Mouse (Mus musculus): ENCODE measurements around the gene Slc25a11.

Slc25a11 gene

DNA sequence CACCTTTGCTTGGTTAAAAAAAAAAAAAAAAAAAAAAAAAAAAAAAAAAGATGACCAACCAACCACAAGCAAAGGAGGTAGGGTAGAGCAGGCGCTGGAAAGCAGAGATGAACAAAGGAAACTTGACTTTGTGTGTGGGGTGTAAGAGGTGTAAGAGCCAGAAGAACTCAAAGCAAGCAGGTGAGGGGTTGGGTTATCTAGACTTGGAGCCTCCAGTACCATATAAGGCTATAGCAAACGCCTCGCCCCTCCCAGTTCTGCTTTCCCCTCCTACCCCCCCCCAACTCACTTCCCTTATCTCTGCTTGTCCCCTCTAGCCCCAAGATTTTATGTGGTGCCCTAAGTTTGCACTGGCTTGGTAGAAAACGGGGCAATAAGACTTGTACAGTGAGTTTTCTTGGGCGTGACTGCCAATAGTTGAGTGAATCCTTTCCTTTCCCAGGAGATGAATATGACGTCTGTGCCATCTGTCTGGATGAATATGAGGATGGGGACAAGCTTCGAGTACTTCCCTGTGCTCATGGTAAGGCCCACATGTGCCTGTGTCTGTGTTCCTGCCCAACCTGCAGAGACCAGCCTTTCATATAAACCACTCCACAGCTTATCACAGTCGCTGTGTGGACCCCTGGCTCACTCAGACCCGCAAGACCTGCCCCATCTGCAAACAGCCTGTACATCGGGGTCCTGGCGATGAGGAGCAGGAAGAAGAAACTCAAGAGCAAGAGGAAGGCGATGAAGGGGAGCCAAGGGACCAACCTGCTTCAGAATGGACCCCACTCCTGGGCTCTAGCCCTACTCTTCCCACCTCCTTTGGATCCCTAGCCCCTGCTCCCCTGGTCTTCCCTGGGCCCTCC, 3.3 kb upstream of the Slc25a11 start:
- peak; percentile 92 for DNase-seq

DNA sequence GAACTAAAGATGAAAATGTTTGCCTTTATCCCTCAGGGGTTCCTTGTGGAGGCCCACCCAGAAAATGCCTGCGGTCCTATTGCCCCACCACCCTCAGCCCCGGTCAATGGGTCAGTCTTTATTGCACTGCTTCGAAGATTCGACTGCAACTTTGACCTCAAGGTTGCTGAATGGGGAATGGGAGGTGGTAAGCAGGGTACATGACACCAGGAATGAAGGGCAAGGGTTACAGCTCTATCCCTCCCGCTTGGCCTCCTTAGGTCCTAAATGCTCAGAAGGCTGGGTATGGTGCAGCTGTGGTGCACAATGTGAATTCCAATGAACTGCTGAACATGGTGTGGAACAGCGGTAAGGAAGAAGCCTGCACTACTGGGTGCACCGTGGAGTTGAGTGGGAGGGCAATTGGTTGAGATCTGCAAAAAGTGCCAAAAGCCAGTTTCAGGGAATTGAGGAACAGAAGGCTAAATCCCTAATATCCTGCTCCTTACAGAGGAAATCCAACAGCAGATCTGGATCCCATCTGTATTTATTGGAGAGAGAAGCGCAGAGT, 2.0 kb upstream of the Slc25a11 start:
- peak; percentile 91 for DNase-seq

DNA sequence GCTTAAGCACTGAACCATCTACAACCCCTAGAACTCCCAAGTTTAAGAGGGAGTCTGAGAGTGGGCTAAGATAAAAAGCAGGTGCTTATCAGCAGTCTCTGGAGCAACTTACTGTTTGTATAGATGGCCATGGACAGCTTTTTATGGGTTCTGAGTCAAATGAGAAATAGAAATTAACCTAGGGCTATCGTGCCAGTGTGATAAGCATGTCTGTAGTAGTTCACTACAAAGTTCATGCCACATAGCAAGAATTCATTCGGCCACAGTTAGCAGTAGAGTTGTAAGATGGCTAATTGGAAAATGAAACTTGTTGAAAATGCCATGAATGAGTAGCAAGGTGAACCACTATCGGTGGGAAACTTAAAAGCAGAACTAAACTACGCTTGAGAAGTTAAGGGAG, 1.2 kb upstream of the Slc25a11 start:
- DNase-seq = no peak

DNA sequence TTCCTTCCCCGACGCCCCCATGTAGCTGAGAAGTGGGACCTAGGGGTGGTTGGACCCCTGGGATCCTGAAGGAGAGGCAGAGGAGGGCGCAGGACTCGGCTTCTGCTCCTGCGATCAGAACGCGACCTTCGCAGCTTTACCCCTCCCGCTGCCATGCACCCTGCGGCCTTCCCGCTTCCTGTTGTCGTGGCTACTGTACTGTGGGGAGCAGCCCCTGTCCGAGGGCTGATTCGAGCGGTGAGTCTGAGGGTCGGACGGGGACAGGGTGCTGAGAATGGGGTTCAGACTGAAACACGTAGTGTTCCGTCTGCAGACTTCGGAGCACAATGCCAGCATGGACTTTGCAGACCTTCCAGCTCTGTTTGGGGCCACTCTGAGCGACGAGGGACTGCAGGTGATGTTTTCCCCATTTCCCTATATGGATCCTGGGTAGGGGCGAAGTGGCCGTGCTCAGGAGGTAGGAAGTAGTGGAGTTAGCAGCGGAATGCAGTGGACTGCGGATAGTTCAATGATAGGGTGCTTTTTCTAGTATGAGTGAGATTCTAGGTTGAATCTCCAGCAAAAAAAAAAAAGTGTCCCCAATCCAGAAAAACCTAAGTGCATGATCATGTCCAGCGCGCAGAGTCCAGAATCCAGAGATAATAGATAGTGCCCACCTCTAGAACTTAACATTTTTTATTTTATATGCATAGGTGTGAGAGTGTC, 589 bp upstream of the Slc25a11 start:
- DNase-seq = peak; percentile 96

DNA sequence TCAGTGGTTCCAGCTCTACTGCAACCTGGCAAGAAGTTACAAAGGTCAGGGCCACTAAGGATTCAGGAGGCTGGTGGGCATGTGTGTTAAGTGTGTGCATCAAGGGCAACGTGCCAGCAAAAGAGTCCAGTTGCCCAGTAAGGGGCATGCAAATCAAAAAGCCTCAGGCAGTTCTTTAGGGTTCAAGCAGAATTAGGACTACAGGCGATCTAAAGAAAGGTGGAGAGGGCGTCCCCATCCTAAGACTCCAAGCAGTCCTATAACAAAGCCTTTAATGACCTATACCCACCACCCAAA, 1.1 kb downstream of the Slc25a11 start:
- no peak for DNase-seq

DNA sequence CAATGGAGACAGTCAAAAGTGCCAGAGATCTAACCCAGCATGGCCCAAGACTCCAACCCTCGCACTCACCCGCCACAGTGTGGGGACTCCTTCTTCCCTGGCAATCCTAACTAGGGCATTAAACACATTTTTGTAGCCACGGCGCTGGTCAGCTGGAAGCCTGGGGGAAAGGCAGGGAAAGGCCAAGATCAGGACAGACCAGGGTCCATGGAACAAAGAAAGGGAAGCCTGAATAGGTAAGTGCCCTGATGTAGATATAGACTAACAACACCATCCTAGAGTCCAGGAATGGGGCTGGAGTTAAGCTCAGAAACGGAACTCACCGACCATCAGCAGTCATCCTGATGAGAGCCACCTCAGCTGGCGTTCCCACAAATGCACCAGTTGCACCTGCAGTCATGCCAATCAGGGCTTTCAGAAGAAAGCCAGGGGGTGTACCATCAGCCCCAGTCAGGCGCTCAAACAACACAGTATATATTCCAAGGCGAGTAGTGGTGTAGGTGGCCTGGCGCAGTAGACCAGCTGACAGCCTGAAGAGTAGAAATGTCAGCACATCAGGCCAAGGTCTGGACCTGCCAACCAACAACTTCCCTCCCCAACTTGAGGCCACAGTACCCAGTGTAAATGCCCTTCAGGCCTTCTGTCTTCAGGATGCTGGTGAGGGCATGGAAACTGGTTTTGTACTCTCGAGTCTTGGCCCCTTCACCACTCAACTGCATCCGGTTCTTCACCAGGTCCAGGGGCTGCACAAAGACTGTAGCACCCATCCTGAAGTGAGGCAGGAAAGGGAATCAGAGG, 1.6 kb downstream of the Slc25a11 start:
- peak; percentile 96 for DNase-seq

DNA sequence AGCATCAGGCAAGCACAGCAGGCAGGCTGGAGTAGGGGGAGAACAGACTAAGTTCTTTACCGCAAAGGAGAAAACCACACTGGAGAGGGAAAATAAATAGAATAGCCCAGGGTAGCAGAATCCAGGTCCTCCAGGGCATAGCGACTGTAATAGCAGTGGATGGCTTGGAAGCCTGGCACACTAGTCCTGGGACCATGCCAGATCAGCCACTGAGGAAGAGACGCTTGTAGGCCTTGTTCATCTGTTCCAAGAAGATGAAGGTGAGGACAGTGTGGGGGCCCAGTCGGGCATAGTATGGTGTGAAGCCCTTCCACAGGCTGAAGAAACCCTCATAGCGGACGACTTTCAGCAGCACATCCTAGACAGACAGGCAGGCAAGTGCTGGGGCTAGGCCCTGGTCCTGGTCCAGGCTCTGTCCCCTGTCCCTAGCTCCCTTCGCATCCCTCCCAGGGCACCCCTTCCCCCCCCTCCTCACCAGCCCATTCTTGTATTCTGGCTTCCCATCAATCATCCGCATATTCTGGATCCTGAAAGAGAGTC, 2.6 kb downstream of the Slc25a11 start:
- DNase-seq = peak; percentile 89

DNA sequence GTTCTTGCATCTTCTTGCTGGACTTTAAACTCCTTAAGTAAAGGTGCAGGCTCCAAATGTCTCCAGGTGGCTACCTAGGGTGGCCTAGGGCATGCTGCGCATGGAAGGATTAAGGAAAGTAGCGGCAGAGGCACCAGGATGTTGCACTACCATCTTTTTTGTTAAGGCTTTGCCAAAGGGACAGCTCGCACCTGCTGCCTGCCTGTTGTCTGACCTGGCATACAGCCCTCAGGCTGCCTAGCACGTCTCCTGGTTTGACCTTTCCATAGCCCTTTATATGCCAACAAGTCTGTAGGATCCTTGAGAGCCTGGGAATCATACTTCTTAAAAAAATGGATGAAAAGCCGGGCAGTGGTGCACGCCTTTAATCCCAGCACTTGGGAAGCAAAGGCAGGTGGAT, 4.2 kb downstream of the Slc25a11 start:
- DNase-seq = peak; percentile 86

DNA sequence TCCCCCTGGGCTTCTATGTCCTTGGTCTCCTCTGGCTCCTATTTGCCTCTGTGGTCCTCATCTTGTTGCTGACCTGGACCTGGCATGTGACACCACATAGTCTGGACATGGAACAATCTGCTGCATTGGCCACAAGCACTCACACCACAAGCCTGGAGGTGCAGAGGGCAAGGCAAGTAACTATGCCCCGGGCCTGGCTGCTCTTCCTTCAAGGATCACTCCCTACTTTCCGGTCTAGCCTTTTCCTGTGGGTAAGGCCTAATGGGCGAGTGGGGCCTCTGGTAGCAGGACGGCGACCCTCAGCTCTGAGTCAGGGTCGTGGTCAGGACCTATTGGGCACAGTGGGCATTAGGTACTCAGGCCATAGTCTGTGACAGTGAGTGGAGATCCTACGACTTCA, 6.0 kb downstream of the Slc25a11 start:
- DNase-seq = peak; percentile 87

DNA sequence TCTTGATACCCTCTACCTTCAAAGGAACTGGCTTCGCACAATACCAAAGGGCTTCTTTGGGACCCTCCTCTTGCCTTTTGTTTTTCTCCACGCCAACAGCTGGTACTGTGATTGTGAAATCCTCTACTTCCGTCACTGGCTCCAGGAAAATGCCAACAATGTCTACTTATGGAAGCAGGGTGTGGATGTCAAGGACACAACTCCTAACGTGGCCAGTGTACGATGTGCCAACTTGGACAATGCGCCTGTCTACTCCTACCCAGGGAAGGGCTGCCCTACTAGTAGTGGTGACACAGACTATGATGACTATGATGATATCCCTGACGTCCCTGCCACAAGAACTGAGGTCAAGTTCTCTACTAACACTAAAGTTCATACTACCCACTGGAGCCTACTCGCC, 7.3 kb downstream of the Slc25a11 start:
- DNase-seq = peak; percentile 92

DNA sequence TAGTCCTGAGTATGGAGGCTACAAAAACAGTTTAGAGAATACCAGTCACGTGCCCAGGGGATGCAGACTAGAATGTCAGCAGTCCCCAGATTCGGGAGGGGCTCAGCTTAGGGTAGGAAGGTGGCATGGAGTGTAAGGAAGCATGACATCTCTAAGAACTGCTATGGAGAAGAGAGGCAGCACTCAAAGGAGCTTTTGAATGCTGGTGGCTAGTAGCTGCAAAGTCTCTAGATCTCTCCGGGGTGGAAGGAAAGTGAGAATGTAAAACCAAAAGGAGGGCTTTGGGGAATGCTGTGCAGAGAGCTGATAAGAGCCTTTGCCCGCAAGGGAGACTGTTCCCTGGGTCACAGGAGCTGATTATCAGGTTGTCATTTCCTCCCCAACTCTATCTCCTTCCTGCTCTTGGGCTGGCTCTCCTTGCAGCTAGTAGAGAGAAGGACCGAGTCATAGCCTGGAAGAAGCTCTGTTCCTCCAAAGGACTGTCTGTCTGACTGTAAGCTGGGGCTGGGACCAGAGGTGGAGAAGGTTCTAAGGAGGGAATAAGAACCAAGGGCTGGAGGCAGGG, 8.5 kb downstream of the Slc25a11 start, which contains the start of gene Gp1ba:
TSS of gene Gp1ba (plus strand) at position 409 of the 565 bp plus-strand sequence.
- no peak for DNase-seq

DNA sequence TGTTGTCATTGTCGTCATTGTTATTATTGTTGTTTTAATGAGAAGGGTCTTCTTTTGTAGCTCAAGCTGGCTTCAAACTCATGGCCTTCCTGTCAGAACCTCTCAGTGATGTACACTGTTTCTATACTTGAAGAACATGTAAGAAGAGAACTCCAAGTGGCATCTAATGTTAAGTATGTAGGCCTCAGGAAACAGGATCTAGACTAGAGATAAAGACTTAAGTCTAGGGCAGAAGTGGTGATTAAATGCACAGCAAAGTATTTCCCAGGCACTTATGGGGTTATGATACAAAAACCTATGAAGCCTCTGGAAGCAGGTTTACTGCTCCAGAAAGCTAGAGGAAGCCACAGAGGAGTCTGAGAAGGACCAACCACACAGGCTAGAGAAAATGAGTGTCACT, 9.0 kb downstream of the Slc25a11 start:
- no peak for DNase-seq

DNA sequence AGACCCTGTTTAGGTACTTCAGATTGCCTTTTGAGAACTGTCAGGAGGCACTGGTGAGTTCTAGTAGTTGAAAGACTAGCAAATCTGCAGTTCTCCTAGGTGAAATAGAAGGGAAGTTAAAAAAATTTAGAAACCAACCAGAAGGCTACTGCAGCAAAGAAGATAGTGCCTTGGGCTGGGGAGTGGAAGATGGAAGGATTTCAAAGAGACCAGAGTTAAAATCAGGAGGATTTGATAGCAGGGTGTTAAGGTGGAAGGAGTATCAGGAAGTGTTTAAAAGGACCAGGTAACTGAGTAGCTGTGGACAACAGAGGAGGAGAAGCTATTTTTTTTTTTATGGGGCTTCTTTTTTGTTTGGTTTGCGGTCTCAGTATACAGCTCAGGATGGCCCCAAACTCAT, 9.5 kb downstream of the Slc25a11 start:
- DNase-seq = no peak

DNA sequence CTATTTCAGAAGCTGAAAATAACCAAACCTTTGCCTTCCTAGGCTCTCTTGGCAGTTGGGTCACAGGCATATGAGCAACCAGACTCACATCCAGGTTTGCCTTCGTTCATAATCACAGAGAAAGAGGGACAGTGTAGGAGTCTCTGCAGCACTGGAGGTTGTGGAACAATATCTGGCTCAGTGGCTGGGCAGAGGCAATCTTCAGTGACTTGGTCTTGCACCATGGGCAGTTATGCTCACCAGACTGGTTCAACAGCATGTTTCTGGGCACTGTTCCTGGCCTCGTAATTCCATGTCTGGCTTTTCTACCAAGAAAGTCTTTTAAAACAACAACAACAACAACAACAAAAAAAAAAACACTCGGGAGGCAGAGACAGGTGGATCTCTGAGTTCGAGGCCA, 11.7 kb downstream of the Slc25a11 start:
- DNase-seq = no peak

DNA sequence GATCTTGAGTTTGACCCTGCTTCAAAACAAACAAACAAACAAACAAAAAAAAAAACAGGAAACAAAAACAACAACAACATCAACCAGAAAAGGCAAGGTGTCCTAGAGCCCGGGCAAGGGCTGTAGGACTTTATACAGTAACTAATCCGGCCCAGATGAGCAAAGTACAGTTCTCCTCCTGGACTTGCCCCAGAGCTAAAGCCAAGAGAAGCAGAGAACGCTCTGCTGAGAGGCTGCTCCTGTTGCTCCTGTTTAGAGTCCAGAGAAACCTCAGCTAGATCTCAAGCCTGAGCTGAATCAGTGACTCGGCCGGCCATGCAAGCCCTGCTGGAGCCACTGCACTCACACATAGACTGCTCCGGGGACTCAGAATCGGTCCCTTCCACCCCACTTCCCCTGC, 17.1 kb downstream of the Slc25a11 start:
- DNase-seq = no peak

DNA sequence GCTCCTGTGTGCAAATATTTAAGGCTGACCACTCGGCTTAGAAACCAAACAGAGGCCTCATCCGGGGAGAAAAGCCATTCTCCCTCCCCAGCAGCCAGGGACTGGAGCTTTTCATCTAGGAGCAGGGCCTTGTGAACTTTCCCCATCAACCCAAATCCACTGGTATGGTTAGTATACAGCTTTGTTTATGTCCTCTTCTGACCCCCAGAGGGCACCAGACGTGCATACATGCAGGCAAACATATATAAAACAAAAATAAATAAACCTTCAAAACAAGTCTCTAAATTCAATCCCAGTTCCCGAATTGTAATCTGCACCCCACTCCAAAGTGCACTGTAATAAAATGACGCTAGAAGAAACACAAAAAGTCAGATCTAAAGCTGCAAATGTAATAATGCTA, 17.7 kb downstream of the Slc25a11 start:
- DNase-seq = no peak

DNA sequence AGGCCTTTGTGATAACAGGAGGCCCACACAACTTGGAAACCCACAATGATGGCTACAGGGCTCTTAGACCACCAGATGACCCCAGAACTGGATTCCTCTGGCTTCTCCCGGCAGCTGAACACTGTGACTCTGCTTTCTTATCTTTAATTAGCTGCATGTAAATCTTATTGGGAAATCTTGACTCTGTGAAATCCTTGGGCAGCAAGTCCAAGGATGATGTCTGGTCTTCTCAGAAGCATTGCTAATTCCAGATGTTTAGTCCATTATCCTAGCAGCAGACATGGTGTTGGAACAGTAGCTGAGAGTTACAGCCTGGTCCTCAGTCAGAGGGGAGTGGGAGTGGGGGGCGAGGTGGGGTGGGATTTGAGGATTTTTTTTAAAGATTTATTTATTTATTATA, 18.8 kb downstream of the Slc25a11 start:
- DNase-seq = no peak

DNA sequence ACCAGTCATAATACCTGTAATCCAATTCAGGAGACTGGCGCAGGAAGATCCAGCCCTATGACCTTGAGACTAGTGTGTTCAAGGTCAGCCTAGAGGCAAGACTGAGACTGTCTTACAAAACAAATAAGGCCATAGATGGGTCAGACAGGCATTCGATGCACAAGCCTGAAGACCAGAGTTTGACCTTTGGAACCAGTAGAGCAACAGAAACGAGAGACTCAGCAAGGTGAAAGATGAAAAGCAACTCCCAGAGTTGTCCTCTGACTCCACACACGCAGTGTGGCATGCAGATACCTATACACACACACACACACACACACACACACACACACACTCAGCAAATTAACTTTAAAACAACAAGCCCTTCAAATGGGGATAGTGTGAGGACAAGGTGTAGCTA, 20.4 kb downstream of the Slc25a11 start:
- DNase-seq = no peak

DNA sequence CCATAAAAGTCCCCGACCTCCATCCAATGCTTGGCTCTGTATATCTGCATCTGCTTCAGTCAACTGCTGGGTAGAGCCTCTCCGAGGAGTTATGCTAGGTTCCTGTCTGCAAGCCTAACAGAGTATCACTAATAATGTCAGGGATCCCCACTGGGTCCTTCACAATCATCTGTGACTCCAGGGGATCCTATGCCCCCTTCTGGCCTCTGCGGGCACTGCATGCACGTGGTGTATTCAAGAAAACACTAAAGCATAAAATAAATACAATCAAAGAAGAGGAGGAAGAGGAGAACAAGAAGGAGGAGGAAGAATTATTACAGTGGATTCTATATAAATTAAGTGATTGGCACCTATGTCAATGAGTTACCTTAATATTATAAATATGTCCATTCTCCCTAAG, 21.8 kb downstream of the Slc25a11 start:
- no peak for DNase-seq

DNA sequence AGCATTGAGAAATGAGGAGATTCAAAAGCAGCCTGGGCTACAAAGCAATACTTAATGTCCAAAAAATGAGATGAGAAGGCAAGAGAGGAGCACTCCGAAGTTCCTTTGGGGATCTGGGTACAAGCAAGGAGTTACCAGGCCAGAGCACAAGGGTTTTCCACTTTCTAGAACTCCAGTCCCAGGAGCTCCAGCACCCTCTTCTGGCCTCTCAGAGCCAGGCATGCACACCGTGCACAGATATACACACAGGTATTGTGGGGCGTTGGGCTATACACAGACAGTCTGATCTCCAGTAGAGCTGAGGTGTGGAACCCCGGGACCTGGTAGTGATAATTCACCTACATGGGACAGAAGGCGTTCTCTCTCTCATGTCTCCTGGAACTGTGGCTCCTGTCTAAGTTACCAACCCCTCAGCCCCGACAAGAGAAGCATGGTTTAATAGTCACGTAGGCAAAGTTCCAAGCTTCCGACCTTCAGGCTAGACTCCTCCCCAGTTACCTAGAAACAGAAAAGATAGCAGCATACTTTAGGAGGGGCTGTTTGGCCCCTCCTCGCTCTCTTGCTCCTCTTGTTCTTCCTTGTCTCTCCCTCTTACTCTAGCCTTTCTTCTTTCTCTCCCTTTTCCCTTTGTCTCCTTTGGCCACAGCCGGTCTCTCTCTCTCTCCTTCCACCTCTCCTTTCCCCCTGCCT, 24.1 kb downstream of the Slc25a11 start:
- DNase-seq = no peak

DNA sequence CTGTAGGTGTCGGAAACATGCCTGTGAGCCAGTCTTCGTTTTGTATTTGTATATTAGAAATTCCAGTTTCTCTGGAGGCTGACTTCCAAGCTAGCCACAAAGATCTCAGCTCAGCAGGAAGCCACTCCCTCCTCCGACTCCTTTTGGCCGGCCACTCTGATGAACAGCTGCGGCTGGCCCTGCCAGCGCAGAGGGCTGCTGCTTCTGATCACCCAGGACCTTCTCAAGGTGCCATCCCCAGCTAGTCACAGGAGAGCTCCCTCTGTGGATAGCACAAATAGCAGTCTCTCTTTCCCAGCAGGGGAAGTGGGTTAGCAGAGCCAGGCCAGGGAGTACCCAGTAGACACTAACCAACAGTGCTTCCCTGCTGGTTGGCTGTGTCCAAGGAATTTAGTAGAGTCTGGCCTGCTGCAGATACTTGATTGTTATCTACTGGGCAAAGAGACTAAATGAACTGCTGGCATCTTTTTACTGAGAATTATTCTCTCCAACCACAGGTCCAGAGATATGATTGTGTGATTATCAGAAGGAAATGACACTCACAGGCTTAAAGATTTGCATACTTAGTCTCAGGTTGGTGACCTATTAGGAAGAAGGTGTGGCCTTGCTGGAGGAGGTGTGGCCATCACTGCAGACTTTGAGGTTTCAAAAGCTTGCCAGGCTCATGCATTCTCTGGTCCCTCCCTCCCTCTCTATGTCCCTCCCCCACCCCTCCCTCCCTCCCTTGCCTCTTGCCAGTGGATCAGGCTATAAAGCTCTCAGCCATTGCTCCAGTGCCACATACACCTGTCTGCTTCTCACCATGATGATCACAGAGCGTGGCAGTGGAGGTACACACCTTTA, 25.1 kb downstream of the Slc25a11 start:
- peak; percentile 89 for DNase-seq
